Mouse (Mus musculus) CH12.LX (cell line): ENCODE results near the gene A430033K04Rik. TPM values are rescaled to one million over a fixed set of nuclear protein-coding genes. Genes with fewer than 3 reads are reported as not detected.
A peak's percentile ranks its signal among the peaks of the same experiment; 100 is the strongest.

Source experiments
- DNase-seq: peaks from one replicate; pipeline ENCODE4 v3.0.0-alpha.2; 2013; ENCODE audit errors: extremely low read depth
- H3K27ac ChIP-seq: 2 replicates; pipeline ENCODE4 v1.5.1; 2012; ENCODE audit warnings: low read depth, mild to moderate bottlenecking, control low read depth, moderate library complexity; ENCODE audit not compliant: insufficient read depth
- H3K27me3 ChIP-seq: replicated peaks from 2 replicates; pipeline ENCODE3; 2012; ENCODE audit warnings: inconsistent platforms
- H3K36me3 ChIP-seq, 2 experiments: replicated peaks in 1 of 2; 2 replicates each; pipeline versions ENCODE3 to v1.6.1; 2012; ENCODE audit warnings: inconsistent platforms in 1 of 2, low read length in 1 of 2, mild to moderate bottlenecking in 1 of 2, mixed read lengths in 1 of 2, moderate library complexity in 1 of 2; ENCODE audit not compliant: control insufficient read depth in 1 of 2, insufficient read depth in 1 of 2
- H3K4me1 ChIP-seq, 2 experiments: 2 replicates each; pipeline ENCODE4 v1.6.1; 2012; ENCODE audit warnings: inconsistent platforms in 1 of 2, moderate library complexity in 1 of 2; ENCODE audit not compliant: insufficient read depth in 2 of 2, control insufficient read depth in 1 of 2
- H3K4me2 ChIP-seq: 2 replicates; pipeline ENCODE4 v1.6.1; 2012; ENCODE audit warnings: low read depth, mild to moderate bottlenecking, control low read depth; ENCODE audit not compliant: poor library complexity, insufficient read depth, severe bottlenecking
- H3K4me3 ChIP-seq, 3 experiments: fragments of 150-350 bp in 1 of 3; sonication (generic) in 1 of 3; replicated peaks in 1 of 3; 2 replicates each; pipeline versions ENCODE3 to v1.5.1; 2011 to 2012; ENCODE audit warnings: low read depth in 2 of 3, low read length in 2 of 3, mild to moderate bottlenecking in 2 of 3, moderate library complexity in 2 of 3, control low read depth in 1 of 3, improper control_type of control experiment in 1 of 3, inconsistent platforms in 1 of 3, mixed read lengths in 1 of 3; ENCODE audit not compliant: poor library complexity in 1 of 3
- H3K79me2 ChIP-seq: replicated peaks from 2 replicates; pipeline ENCODE4 v1.6.1; 2012; ENCODE audit warnings: mild to moderate bottlenecking, moderate library complexity; ENCODE audit not compliant: control insufficient read depth, poor library complexity, insufficient read depth, severe bottlenecking; ENCODE audit errors: extremely low read depth
- H3K9ac ChIP-seq: 2 replicates; pipeline ENCODE4 v1.6.1; 2012; ENCODE audit warnings: low read depth, mild to moderate bottlenecking, control low read depth, moderate library complexity; ENCODE audit not compliant: insufficient read depth
- H3K9me3 ChIP-seq: replicated peaks from 2 replicates; pipeline ENCODE3; 2012; ENCODE audit warnings: low read length, inconsistent platforms, mixed read lengths
- E2F4 ChIP-seq: IDR thresholded peaks from 2 replicates; pipeline ENCODE4 v1.6.1; 2011; ENCODE audit warnings: low read depth, low read length, improper control_type of control experiment; ENCODE audit not compliant: insufficient replicate concordance
- ETS1 ChIP-seq: conservative IDR thresholded peaks from 2 replicates; pipeline ENCODE4 v1.6.1; 2012; ENCODE audit warnings: low read depth, mild to moderate bottlenecking, inconsistent platforms, low read length, improper control_type of control experiment, moderate library complexity
- GABPA ChIP-seq: IDR thresholded peaks from 2 replicates; pipeline ENCODE4 v1.6.1; 2012; ENCODE audit warnings: low read depth, low read length, improper control_type of control experiment, inconsistent platforms; ENCODE audit not compliant: insufficient replicate concordance
- JUN ChIP-seq: IDR thresholded peaks from 2 replicates; pipeline ENCODE4 v1.6.1; 2011; ENCODE audit warnings: low read depth, mild to moderate bottlenecking, low read length, improper control_type of control experiment, moderate library complexity; ENCODE audit not compliant: insufficient read depth
- JUND ChIP-seq: conservative IDR thresholded peaks from 2 replicates; pipeline ENCODE4 v1.6.1; 2011; ENCODE audit warnings: low read depth, low read length, improper control_type of control experiment
- KAT2A ChIP-seq: IDR thresholded peaks from 2 replicates; pipeline ENCODE4 v1.6.1; 2012; ENCODE audit warnings: low read length, improper control_type of control experiment, inconsistent platforms; ENCODE audit not compliant: insufficient replicate concordance
- MAFK ChIP-seq: IDR thresholded peaks from 2 replicates; pipeline ENCODE4 v1.6.1; 2011; ENCODE audit warnings: low read length, improper control_type of control experiment; ENCODE audit not compliant: insufficient replicate concordance
- NELFE ChIP-seq: IDR thresholded peaks from 2 replicates; pipeline ENCODE4 v1.6.1; 2011; ENCODE audit warnings: low read depth, low read length, improper control_type of control experiment
- NRF1 ChIP-seq: IDR thresholded peaks from 2 replicates; pipeline ENCODE4 v1.6.1; 2014; ENCODE audit warnings: low read depth, mild to moderate bottlenecking, inconsistent platforms, low read length, improper control_type of control experiment, moderate library complexity
- PAX5 ChIP-seq: IDR thresholded peaks from 2 replicates; pipeline ENCODE4 v1.6.1; 2012; ENCODE audit warnings: low read length, inconsistent platforms, mixed read lengths
- POLR2AphosphoS2 ChIP-seq: IDR thresholded peaks from 2 replicates; pipeline ENCODE4 v1.6.1; 2011; ENCODE audit warnings: low read depth, low read length, improper control_type of control experiment
- RAD21 ChIP-seq: IDR thresholded peaks from 2 replicates; pipeline ENCODE4 v1.6.1; 2011; ENCODE audit warnings: low read depth, mild to moderate bottlenecking, low read length, improper control_type of control experiment, moderate library complexity
- RCOR1 ChIP-seq: conservative IDR thresholded peaks from 2 replicates; pipeline ENCODE4 v1.6.1; 2012; ENCODE audit warnings: low read depth, mild to moderate bottlenecking, inconsistent platforms, low read length, improper control_type of control experiment
- SIN3A ChIP-seq: IDR thresholded peaks from 2 replicates; pipeline ENCODE4 v1.6.1; 2012; ENCODE audit warnings: low read length, improper control_type of control experiment, inconsistent platforms
- TCF12 ChIP-seq: IDR thresholded peaks from 2 replicates; pipeline ENCODE4 v1.6.1; 2014; ENCODE audit warnings: low read depth, mild to moderate bottlenecking, inconsistent platforms, low read length, improper control_type of control experiment
- USF1 ChIP-seq: IDR thresholded peaks from 2 replicates; pipeline ENCODE4 v1.6.1; 2014; ENCODE audit warnings: low read depth, mild to moderate bottlenecking, inconsistent platforms, low read length, improper control_type of control experiment
- ZC3H11A ChIP-seq: IDR thresholded peaks from 2 replicates; pipeline ENCODE4 v1.6.1; 2012; ENCODE audit warnings: low read depth, mild to moderate bottlenecking, inconsistent platforms, low read length, improper control_type of control experiment
- ZKSCAN1 ChIP-seq: IDR thresholded peaks from 2 replicates; pipeline ENCODE4 v1.6.1; 2012; ENCODE audit warnings: low read depth, inconsistent platforms, low read length, improper control_type of control experiment, borderline replicate concordance
- ZNF384 ChIP-seq: IDR thresholded peaks from 2 replicates; pipeline ENCODE4 v1.6.1; 2012; ENCODE audit warnings: low read depth, low read length, improper control_type of control experiment, inconsistent platforms
- dilution Hi-C: fragments of 300-500 bp; cut with MboI; formaldehyde crosslinking; loops from 2 replicates; pipeline ENCODE4 v1.14.3; 2020; ENCODE audit warnings: low sequenced_read_pairs; ENCODE audit not compliant: extremely low pct_unique_long_range_greater_than_20kb, extremely low pct_ligation_motif_present
- in situ Hi-C: fragments of 300-500 bp; cut with MboI; formaldehyde crosslinking; loops from 3 replicates; pipeline ENCODE4 v1.14.3; 2019; ENCODE audit warnings: low sequenced_read_pairs, low pct_ligation_motif_present, low pct_unique_long_range_greater_than_20kb, mixed read lengths
- polyA plus RNA-seq: library from polyadenylated mRNA; unstranded; fragments of >175 nt; gene quantifications from 2 replicates; pipeline ENCODE4 v1.2.1, GENCODE M21; 2012; ENCODE audit warnings: low read depth; ENCODE audit not compliant: insufficient read length
- total RNA-seq, 2 experiments: library from RNA; depleted of rRNA; stranded (reverse); fragments of 300-350 nt in 1 of 2; fragments of >200 nt in 1 of 2; gene quantifications; 2 replicates each; pipeline ENCODE4 v1.2.3; 2012 to 2014

The A430033K04Rik gene
- total and polyA plus RNA-seq, 3 experiments, result 4.2 to 6.8 (median 6.1) TPM

GRCm38 (mm10) chr5:138619211-138620128 is 3.2 kb upstream of the A430033K04Rik start, which contains the start of gene Zfp68 (continued):
- 0 out of 2 replicates have a peak, but pooled peaks have one; percentile 69 for TF ChIP-seq E2F4

GRCm38 (mm10) chr5:138620836-138621235 is 1.8 kb upstream of the A430033K04Rik start:
- Histone ChIP-seq H3K79me2 (peaks cover 27% of the 10 kb centered on the region), H3K4me2 (no peak overlapping the region), H3K27me3 (no peaks in the 10 kb centered on the region), H3K9ac (no peak overlapping the region; the same call in 1 of the 2 replicates), H3K36me3 (peaks cover 13 to 26% of the 10 kb centered on the region in 2 experiments), H3K9me3 (peaks cover 16% of the 10 kb centered on the region), H3K27ac (no peak overlapping the region), H3K4me3 (no peak overlapping the region), H3K4me1 (peaks cover 0 to 32% of the 10 kb centered on the region in 2 experiments; a peak in 2 of 4 replicates)
- no peak for TF ChIP-seq GABPA
- TF ChIP-seq ETS1, result no peak
- TF ChIP-seq JUN, result no peak
- TF ChIP-seq RCOR1, result no peak
- no peak for TF ChIP-seq ZKSCAN1
- no peak for TF ChIP-seq KAT2A
- TF ChIP-seq USF1, result no peak
- TF ChIP-seq SIN3A, result no peak
- TF ChIP-seq NRF1, result no peak
- no peak for TF ChIP-seq NELFE
- no peak for TF ChIP-seq POLR2AphosphoS2
- TF ChIP-seq RAD21, result no peak
- TF ChIP-seq ZNF384, result no peak
- TF ChIP-seq MAFK, result no peak
- TF ChIP-seq JUND, result no peak
- no peak for TF ChIP-seq ZC3H11A
- no peak for TF ChIP-seq TCF12
- TF ChIP-seq PAX5, result no peak
- no peak for DNase-seq
- in situ Hi-C loops (no loop called here), dilution Hi-C loops (no loop called here)
